Mouse (Mus musculus) liver, embryonic 13.5 days (tissue): ENCODE data around the gene Rccd1. TPM values are rescaled to one million over a fixed set of nuclear protein-coding genes. Genes with fewer than 3 reads are reported as not detected.

Experiments used
- ATAC-seq: fragments of 200-750 bp; cut with Nextera tagmentation; 2 replicates; pipeline ENCODE4 v1.8.0; 2017; ENCODE audit warnings: low read depth, mild to moderate bottlenecking, moderate number of reproducible peaks, moderate library complexity
- DNase-seq: peaks from one replicate; pipeline ENCODE4 v3.0.0; 2022
- H3K27ac ChIP-seq: fragments of 300-500 bp; sonication (generic); 2 replicates; pipeline ENCODE4 v1.5.1; 2015; ENCODE audit warnings: moderate library complexity, mild to moderate bottlenecking, inconsistent platforms
- H3K27me3 ChIP-seq: fragments of 300-500 bp; sonication (generic); 2 replicates; pipeline ENCODE4 v1.6.1; 2015; ENCODE audit warnings: mild to moderate bottlenecking, inconsistent platforms
- H3K36me3 ChIP-seq: fragments of 300-500 bp; sonication (generic); 2 replicates; pipeline ENCODE4 v1.6.1; 2015; ENCODE audit warnings: mild to moderate bottlenecking, inconsistent platforms
- H3K4me1 ChIP-seq: fragments of 300-500 bp; sonication (generic); replicated peaks from 2 replicates; pipeline ENCODE4 v1.6.1; 2015; ENCODE audit warnings: inconsistent platforms
- H3K4me2 ChIP-seq: fragments of 300-500 bp; sonication (generic); 2 replicates; pipeline ENCODE4 v1.6.1; 2015; ENCODE audit warnings: inconsistent platforms, mild to moderate bottlenecking, moderate library complexity
- H3K4me3 ChIP-seq: fragments of 300-500 bp; sonication (generic); replicated peaks from 2 replicates; pipeline ENCODE4 v1.5.1; 2015; ENCODE audit warnings: mild to moderate bottlenecking, inconsistent platforms
- H3K9ac ChIP-seq: fragments of 300-500 bp; sonication (generic); 2 replicates; pipeline ENCODE4 v1.6.1; 2015; ENCODE audit warnings: mild to moderate bottlenecking, inconsistent platforms
- H3K9me3 ChIP-seq: fragments of 300-500 bp; sonication (generic); replicated peaks from 2 replicates; pipeline ENCODE4 v1.6.1; 2016; ENCODE audit warnings: inconsistent platforms
- WGBS: fragments of 180-500 bp; shearing (Covaris S2); methylation state at CpG from one replicate; pipeline ENCODE4 v1.1.7; 2015; ENCODE audit not compliant: insufficient replicate concordance; 5-methylcytosine and 5-hydroxymethylcytosine counted together
- polyA plus RNA-seq: library from polyadenylated mRNA; unstranded; fragments of >200 nt; fragmentation: Nextera tagmentation; extraction: Ambion mirVana; gene quantifications from 2 replicates; pipeline ENCODE4 v1.2.1, GENCODE M21; 2015

Gene Rccd1
- polyA plus RNA-seq, 1 experiment from 2014 or later: 3.4 TPM

DNA sequence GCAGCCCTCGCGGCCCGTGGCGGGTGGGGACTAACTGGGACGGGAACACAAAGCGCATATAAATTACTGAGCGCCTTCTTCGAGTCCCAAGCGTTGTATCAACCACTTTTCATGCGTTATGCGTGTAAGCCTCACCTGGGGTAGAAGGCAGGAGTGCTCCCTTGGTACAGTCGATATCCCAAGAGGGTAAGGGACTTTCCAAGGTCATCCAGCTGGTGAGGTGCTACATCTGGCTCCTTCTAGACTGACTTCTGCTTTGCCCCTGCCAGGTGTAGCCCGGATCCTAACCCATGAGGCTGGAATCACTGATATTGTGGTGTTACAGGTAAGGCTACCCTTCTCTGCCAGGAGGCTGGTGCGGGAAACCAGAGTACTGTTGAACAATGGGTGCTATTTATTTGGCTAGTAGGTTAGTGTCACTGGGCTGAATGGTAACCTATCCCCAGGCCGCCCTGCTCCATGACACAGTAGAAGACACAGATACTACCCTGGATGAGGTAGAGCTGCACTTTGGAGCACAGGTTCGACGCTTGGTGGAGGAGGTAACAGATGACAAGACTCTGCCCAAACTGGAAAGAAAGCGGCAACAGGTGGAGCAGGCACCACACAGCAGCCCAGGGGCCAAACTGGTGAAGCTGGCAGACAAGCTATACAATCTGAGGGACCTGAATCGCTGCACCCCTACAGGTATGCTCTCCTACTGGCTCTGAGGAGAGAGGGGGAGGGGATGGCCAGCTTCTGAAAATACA lies 19.2 kb upstream of the Rccd1 start:
- H3K27me3 ChIP-seq: no peaks in the 10 kb centered on the region
- peaks cover 60% of the 10 kb centered on the region for H3K4me1 ChIP-seq
- H3K4me3 ChIP-seq: peak overlapping the region; percentile 64
- H3K4me2 ChIP-seq: peak overlapping the region; percentile 84
- ATAC-seq (no peak), DNase-seq (no peak)
- peak overlapping the region; percentile 7; the same call in 1 of the 2 replicates for H3K27ac ChIP-seq
- no peaks in the 10 kb centered on the region for H3K9me3 ChIP-seq
- WGBS: 23% methylated on average over 19 of the region's 19 CpGs
- H3K36me3 ChIP-seq: no peaks in the 10 kb centered on the region
- H3K9ac ChIP-seq: peak overlapping the region; percentile 76

DNA sequence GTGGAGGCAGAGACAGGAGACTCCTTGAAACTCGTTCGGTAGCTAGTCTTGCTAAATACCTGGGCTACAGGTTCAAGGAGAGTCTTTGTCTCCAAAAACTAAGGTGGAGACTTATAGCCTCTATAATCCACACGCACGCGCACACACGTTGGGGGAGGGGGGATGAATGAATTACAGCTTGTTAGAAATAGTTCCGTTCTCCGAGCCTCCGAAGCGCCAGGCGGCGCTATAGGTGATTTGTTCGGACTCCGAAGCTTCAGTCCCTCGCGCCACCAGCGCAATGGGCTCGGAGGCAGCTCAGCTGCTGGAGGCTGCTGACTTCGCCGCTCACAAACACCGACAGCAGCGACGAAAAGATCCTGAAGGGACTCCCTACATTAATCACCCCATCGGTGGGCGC lies 18.6 kb upstream of the Rccd1 start, which contains the start of gene Hddc3:
Hddc3 (plus strand) TSS at position 247 of the 400 bp plus-strand sequence.
- Histone ChIP-seq H3K9me3 (no peaks in the 10 kb centered on the region), H3K4me3 (peak within 1 kb of the TSS; percentile 64), H3K4me1 (peaks cover 65% of the 10 kb centered on the region), H3K9ac (peak within 1 kb of the TSS; percentile 76), H3K36me3 (no peaks in the 10 kb centered on the region), H3K4me2 (peak within 1 kb of the TSS; percentile 84), H3K27me3 (no peaks in the 10 kb centered on the region), H3K27ac (peak within 1 kb of the TSS; percentile 7; the same call in 1 of the 2 replicates)
- DNase-seq (peak; percentile 85), ATAC-seq (no peak)
- under 1% methylated on average over 25 of the region's 25 CpGs for WGBS

DNA sequence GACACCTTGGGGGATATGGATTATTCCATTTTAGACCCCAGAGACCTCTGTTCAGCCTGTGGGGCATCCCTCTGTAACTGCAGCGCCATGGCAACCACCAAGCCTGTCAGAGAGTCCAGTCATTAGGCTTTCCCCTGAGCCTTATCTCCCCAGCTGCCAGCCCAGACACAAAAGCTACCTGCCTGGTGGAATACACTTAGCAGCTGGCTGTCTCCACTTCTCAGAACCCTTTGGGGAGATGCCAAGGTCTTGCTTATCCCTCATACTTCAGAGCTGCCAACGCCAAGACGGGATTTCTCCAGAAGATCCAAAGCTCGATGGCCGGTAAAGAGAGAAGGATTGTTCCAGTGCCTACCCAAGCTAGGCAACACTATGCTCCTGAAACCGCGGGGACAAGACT lies 17.5 kb upstream of the Rccd1 start:
- WGBS: 66% methylated on average over 7 of the region's 7 CpGs
- H3K4me1 ChIP-seq: peaks cover 57% of the 10 kb centered on the region
- no peaks in the 10 kb centered on the region for H3K27me3 ChIP-seq
- no peak overlapping the region for H3K27ac ChIP-seq
- H3K4me3 ChIP-seq: no peak overlapping the region
- no peak for DNase-seq
- H3K9ac ChIP-seq: no peak overlapping the region
- no peaks in the 10 kb centered on the region for H3K9me3 ChIP-seq
- H3K36me3 ChIP-seq: peaks cover 7% of the 10 kb centered on the region
- no peak for ATAC-seq
- H3K4me2 ChIP-seq: no peak overlapping the region

DNA sequence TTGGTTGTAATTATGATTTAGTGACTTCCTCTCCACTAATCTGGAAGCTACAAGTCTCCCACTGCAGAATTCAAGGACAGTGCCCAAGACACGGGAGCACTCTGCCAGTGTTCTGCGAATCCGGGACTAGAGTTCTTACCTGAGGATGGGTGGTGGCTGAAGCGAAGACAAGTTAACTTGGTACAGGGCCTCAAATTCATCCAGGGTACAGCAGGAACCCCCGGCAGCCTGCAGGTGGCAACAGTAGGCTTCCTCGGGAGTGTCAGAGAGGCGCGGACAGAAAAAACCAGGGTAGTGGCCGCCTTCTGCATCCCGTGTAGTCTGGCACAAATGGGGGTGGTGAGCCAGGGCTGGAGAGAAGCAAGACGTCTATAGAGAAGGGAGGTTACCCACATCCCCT lies 16.5 kb upstream of the Rccd1 start, which contains the start of gene Unc45a:
Unc45a (minus strand) TSS at position 213 of the 400 bp plus-strand sequence.
- no peaks in the 10 kb centered on the region for H3K27me3 ChIP-seq
- H3K9me3 ChIP-seq: no peaks in the 10 kb centered on the region
- peaks cover 51% of the 10 kb centered on the region for H3K4me1 ChIP-seq
- peak within 1 kb of the TSS; percentile 88 for H3K27ac ChIP-seq
- ATAC-seq: peak; percentile 36
- peak within 1 kb of the TSS; percentile 80 for H3K9ac ChIP-seq
- WGBS: 2% methylated on average over 11 of the region's 11 CpGs
- H3K4me2 ChIP-seq: peak within 1 kb of the TSS; percentile 87
- DNase-seq: peak; percentile 75
- peaks cover 17% of the 10 kb centered on the region for H3K36me3 ChIP-seq
- peak within 1 kb of the TSS; percentile 72 for H3K4me3 ChIP-seq

DNA sequence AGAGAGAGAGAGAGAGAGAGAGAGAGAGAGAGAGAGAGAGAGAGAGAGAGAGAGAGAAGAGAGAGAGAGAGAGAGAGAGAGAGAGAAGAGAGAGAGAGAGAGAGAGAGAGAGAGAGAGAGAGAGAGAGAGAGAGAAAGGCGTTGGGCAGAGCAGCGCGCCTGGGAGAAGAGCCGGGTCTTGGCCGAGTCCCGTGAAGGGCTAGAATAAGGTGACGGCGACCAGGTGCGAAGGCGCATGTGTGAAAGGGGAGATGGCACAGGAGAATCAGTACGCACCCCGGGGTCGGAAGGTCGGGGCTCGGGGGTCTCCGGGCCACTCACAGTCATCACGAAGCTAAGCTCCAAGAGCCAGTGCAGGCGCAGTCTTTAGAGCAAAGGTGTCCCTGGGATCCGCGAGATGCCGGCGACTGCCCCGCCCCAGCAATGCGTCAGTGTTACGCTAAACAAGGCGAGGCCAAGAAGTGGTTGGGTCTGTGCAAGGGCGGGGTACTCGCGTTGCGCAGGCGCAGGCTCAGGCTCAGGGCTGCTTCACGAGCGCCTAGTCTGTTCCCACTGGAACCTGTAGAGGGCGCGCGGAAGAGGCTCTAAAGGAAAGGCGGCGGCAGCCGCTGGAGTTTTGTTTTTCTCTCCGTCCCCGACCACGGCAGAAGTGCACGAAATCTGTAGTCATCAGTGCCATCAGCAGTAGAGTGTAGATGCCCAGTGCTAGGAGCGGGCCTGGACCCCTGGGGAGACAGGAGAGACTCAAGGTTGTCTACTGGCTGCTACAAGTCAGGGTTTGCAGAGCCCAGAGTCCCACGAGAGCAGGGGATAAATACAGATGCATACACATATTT lies 15.8 kb upstream of the Rccd1 start:
- H3K4me1 ChIP-seq: peaks cover 51% of the 10 kb centered on the region
- H3K9ac ChIP-seq: peak overlapping the region; percentile 80
- WGBS: under 1% methylated on average over 45 of the region's 45 CpGs
- no peaks in the 10 kb centered on the region for H3K9me3 ChIP-seq
- DNase-seq (peak; percentile 98), ATAC-seq (peak; percentile 99)
- H3K4me3 ChIP-seq: peak overlapping the region; percentile 72
- H3K36me3 ChIP-seq: peaks cover 23% of the 10 kb centered on the region
- no peaks in the 10 kb centered on the region for H3K27me3 ChIP-seq
- H3K4me2 ChIP-seq: peak overlapping the region; percentile 87
- H3K27ac ChIP-seq: peak overlapping the region; percentile 88

DNA sequence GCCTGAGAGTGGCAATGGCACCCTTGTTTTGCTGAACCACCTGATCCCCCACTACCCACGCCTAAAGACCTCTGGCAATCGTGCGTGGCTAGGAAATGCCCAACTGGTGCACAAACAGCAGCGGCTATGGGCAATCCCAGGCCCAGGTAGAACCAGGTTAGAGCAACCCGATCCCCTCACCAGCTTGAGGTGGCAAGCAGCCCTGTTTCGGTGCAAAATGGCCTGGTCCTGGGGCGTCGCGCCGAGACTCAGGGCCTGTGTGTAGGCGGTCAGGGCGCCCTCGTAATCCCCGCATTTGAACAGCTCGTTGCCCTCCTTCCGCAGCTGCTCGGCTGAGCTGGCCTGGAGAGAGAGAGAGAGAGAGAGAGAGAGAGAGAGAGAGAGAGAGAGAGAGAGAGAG lies 15.1 kb upstream of the Rccd1 start:
- peak; percentile 29 for DNase-seq
- H3K4me2 ChIP-seq: peak overlapping the region; percentile 87
- 15% methylated on average over 17 of the region's 17 CpGs for WGBS
- peak overlapping the region; percentile 72 for H3K4me3 ChIP-seq
- H3K27ac ChIP-seq: peak overlapping the region; percentile 55
- no peak for ATAC-seq
- peaks cover 51% of the 10 kb centered on the region for H3K4me1 ChIP-seq
- H3K9me3 ChIP-seq: no peaks in the 10 kb centered on the region
- no peaks in the 10 kb centered on the region for H3K27me3 ChIP-seq
- H3K36me3 ChIP-seq: peaks cover 30% of the 10 kb centered on the region
- peak overlapping the region; percentile 80 for H3K9ac ChIP-seq

DNA sequence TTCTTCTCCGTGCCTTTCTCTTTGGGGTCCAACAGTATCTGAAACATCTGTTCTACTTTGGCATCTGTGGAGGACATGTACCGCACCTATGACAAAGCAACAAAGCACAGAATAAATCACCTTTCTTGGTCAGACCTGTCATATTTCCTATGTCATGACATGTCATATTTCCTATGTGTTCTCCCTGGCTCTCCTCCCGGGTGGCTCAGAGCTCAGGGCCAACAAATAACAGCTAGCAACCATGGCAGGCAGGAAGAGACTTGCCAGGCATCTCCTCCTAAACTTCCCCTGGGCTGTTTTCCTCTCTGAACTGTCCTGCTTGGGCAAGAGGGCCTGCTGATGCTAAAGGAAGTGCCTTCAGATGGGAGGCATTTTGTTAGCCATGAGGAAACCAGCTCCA lies 12.7 kb upstream of the Rccd1 start:
- Histone ChIP-seq H3K4me1 (peaks cover 33% of the 10 kb centered on the region), H3K4me3 (no peak overlapping the region), H3K9ac (no peak overlapping the region), H3K36me3 (peaks cover 52% of the 10 kb centered on the region), H3K9me3 (0 out of 2 replicates have a peak, but pooled peaks cover 5% of the 10 kb centered on the region), H3K4me2 (no peak overlapping the region), H3K27me3 (no peaks in the 10 kb centered on the region), H3K27ac (no peak overlapping the region)
- WGBS: 80% methylated on average over 3 of the region's 3 CpGs
- DNase-seq (no peak), ATAC-seq (no peak)

DNA sequence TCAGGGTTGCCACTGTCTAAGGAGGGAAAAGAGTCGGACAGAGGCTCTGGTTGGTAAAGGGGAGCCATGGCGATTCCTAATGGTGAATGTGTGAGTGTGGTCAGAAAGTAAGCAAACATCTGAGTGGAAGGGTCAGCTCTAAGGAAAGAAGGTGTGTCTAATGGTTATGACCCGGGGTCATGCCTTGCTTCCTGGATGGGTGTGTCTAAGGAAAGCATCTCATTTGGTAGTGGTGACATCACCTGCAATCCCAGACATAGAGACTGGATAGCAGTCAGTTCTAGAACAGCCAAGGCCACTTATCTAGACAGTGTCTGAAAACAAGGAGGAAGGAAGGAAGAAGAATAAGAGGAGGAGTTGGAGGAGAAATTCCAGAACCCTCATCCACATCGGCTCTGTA lies 10.6 kb upstream of the Rccd1 start:
- H3K9ac ChIP-seq: no peak overlapping the region
- no peak overlapping the region for H3K4me3 ChIP-seq
- 79% methylated on average over 4 of the region's 4 CpGs for WGBS
- DNase-seq: no peak
- ATAC-seq: no peak
- H3K4me1 ChIP-seq: peaks cover 17% of the 10 kb centered on the region
- no peak overlapping the region for H3K27ac ChIP-seq
- H3K36me3 ChIP-seq: peaks cover 73% of the 10 kb centered on the region
- H3K4me2 ChIP-seq: no peak overlapping the region
- no peaks in the 10 kb centered on the region for H3K27me3 ChIP-seq
- H3K9me3 ChIP-seq: 0 out of 2 replicates have a peak, but pooled peaks cover 5% of the 10 kb centered on the region

DNA sequence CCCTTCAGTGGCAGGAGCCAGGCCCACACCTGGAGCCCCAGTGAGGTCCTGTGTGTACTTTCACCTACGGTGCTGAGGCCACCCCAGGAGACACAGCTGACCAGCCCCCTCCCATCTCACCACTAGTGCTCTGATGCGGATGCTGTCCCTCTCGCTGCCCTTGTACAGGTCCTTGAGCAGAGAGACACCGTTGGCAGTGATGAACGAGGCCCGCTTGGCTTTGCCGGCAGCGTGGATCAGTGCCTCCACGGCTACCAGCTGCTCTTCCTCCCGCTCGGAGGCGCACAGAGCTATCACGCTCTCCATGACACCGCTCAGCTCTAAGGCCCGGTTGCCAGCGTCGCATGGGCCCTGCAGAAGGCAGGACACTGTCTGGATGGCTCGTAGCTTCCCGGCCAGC lies 7.2 kb upstream of the Rccd1 start:
- no peak for DNase-seq
- peaks cover 94% of the 10 kb centered on the region for H3K36me3 ChIP-seq
- no peak overlapping the region for H3K4me2 ChIP-seq
- no peak overlapping the region for H3K27ac ChIP-seq
- H3K9ac ChIP-seq: no peak overlapping the region
- no peak for ATAC-seq
- 91% methylated on average over 19 of the region's 19 CpGs for WGBS
- H3K4me3 ChIP-seq: no peak overlapping the region
- H3K4me1 ChIP-seq: no peaks in the 10 kb centered on the region
- H3K27me3 ChIP-seq: no peaks in the 10 kb centered on the region
- 0 out of 2 replicates have a peak, but pooled peaks cover 5% of the 10 kb centered on the region for H3K9me3 ChIP-seq

DNA sequence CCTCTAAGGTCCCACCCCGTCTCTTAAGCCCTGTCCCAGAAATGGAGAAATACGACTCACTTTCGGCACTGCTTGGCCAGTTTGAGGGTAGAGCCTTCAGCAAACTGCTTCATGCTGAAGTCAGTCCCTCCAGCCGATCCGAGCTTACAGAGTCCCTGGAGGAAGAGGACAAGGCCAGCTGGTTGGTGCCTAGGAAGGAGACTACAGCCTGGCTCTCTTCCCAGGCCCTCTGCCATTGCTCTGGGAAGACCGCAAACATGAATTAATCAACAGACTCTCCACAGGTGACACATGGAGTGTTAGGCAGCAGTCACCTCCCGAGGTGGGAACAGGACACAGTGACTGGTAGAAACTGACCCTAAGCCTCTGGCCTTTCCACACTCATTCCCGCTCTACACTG lies 6.0 kb upstream of the Rccd1 start:
- Histone ChIP-seq H3K27ac (no peak overlapping the region), H3K4me2 (no peak overlapping the region), H3K27me3 (no peaks in the 10 kb centered on the region), H3K9ac (no peak overlapping the region), H3K36me3 (peaks cover 95% of the 10 kb centered on the region), H3K4me3 (no peak overlapping the region), H3K4me1 (peaks cover 1% of the 10 kb centered on the region), H3K9me3 (0 out of 2 replicates have a peak, but pooled peaks cover 5% of the 10 kb centered on the region)
- no peak for ATAC-seq
- no peak for DNase-seq
- 85% methylated on average over 8 of the region's 8 CpGs for WGBS

DNA sequence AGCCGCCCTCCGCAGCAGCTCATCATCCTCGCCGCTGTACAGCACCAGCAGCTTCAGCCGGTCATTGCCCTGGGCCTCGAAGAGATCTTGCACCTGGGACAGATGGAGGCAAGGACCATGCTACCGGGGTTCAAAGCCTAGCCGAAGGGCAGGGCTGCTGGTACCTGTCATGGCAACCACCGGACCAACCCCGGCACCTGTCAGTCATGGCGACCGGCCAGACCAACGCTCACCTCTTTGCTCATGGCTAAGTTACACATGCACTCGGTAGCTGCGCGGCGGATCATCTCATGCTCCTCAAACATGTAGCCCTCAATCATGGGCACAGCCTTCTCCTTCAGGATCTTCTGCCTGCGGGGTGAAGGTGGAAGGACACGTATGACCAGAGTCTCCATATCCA lies 1.8 kb upstream of the Rccd1 start:
- no peak overlapping the region for H3K9ac ChIP-seq
- 89% methylated on average over 19 of the region's 19 CpGs for WGBS
- H3K4me2 ChIP-seq: no peak overlapping the region
- H3K27me3 ChIP-seq: no peaks in the 10 kb centered on the region
- H3K4me3 ChIP-seq: no peak overlapping the region
- no peak for DNase-seq
- H3K4me1 ChIP-seq: peaks cover 27% of the 10 kb centered on the region
- H3K9me3 ChIP-seq: no peaks in the 10 kb centered on the region
- ATAC-seq: no peak
- H3K27ac ChIP-seq: no peak overlapping the region
- H3K36me3 ChIP-seq: peaks cover 57% of the 10 kb centered on the region
